Mouse (Mus musculus) adrenal gland, postnatal 10 days (tissue): ENCODE results near the gene Mark3. TPM values are rescaled to one million over a fixed set of nuclear protein-coding genes. Genes with fewer than 3 reads are reported as not detected.
A peak's percentile ranks its signal among the peaks of the same experiment; 100 is the strongest.

Experiments
- DNase-seq: peaks from one replicate; pipeline ENCODE4 v3.0.0; 2021; ENCODE audit warnings: mixed read lengths
- total RNA-seq, 2 experiments: library from RNA; stranded (reverse); gene quantifications; 2 replicates each; pipeline ENCODE4 v1.2.3; 2021

The Mark3 gene
- total RNA-seq, 2 experiments from 2014 or later: 84.9 to 94.1 TPM

GRCm38 (mm10) chr12:111674850-111675486, 100.6 kb downstream of the Mark3 start:
- DNase-seq: no peak

- DNase-seq: no peak
Measured at GRCm38 (mm10) chr12:111675797-111676580, 101.7 kb downstream of the Mark3 start.

DNA sequence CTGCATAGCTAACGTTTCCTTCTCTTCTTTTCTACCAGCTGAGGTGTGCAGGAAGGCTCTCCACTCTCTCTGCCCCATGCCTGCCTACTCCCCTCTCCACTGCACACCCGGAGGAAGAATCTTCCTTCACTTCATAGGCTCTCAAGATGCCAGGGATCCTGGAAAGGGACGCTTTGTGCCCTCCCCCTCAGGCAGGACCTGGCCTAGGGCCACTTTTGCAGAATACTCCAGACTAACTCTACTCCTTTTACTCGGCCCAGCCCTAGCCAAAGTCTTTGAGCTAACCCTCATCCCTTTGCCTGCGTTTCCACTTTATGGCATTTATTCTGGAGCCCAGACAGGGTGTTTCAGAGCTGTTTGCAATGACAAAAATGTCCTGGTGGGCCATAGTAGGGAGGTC, 103.1 kb downstream of the Mark3 start:
- no peak for DNase-seq

GRCm38 (mm10) chr12:111677882-111678669, 103.8 kb downstream of the Mark3 start, which contains the start of gene Trmt61a:
Gene Trmt61a, plus strand, starts transcription at chr12:111678105.
- peak; percentile 92 for DNase-seq

- no peak for DNase-seq
Measured at GRCm38 (mm10) chr12:111678670-111678933, 104.3 kb downstream of the Mark3 start.

DNA sequence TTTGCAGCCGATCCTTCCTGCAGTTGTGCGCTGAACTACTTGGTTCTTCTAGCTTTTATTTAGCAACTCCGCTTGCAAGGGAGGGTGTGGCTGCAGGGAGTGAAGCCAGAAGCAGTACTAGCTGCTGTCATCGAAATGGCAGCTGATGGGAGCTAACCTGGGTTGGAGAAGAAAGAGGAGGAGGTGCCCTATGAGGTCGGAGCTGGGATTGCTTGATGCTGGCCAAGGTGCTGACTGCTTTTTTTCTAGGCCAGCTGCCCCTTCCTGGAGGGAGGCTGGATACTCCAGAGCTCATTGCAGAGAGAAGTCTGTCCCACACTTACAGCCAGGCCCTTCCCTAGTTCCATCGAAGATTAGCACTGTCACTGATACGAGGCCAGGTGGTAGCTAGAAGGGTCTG, 104.7 kb downstream of the Mark3 start:
- no peak for DNase-seq

- no peak for DNase-seq
Measured at GRCm38 (mm10) chr12:111680661-111681060, 106.3 kb downstream of the Mark3 start.

DNA sequence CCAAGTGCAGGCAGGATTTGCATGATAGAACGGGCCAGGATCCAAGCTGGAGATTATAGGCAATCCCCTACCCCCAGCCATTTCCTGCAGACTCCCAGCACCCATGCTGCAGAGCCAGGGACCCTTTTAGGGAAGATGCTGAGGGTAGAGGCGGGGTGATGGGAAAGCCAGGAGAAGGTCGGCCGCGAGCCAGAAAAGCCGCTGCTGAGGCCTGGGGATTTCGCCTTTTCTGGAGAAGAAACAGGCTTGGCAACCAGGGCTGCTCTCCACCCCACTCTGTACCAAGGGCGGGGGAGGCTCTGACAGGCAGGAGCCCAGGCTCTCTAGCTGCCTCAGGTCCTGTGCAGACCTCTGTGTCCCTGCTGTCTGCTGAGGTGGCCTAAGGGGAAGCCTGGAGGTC, 107.0 kb downstream of the Mark3 start:
- peak; percentile 34 for DNase-seq

DNA sequence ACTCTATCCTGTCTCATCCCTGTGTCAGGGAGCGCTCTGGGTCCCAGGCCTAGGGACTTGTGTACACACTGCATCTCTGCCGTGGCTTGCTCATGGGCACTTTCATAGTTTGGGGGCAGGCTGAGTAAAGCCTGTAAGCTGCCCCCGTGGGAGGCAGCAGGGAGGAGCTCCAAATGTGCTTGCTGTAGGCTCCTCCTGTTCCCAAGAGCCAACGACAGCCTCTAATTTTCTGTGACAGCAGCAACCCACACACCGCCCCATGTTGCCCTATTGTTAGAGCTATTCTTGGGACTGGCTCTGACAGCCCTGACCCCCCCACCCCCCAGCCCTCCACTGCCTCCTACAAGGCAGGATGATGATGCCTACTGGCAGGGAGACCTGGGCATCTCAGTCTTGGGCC, 107.7 kb downstream of the Mark3 start:
- DNase-seq: no peak

GRCm38 (mm10) chr12:111682806-111683205, 108.5 kb downstream of the Mark3 start:
- no peak for DNase-seq

DNA sequence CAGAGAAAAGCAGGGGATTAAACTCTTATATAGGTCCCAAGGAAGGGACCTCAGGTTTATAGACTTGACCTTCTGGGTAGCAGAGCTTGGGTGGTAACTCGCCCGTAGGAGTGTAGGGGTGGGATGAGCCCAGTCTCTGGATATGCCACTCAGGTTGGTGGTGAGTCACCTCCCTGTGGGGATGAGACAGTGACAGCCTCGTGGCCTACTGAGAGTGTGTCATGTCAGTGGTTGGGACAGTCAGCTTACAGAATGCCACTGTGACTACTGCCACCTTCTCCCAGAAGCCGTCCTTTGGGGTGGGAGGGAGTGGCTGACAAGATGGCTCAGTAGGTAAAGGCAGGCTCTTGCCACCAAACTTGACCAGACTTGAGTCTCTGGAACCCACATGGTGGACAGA, 112.1 kb downstream of the Mark3 start:
- no peak for DNase-seq

DNA sequence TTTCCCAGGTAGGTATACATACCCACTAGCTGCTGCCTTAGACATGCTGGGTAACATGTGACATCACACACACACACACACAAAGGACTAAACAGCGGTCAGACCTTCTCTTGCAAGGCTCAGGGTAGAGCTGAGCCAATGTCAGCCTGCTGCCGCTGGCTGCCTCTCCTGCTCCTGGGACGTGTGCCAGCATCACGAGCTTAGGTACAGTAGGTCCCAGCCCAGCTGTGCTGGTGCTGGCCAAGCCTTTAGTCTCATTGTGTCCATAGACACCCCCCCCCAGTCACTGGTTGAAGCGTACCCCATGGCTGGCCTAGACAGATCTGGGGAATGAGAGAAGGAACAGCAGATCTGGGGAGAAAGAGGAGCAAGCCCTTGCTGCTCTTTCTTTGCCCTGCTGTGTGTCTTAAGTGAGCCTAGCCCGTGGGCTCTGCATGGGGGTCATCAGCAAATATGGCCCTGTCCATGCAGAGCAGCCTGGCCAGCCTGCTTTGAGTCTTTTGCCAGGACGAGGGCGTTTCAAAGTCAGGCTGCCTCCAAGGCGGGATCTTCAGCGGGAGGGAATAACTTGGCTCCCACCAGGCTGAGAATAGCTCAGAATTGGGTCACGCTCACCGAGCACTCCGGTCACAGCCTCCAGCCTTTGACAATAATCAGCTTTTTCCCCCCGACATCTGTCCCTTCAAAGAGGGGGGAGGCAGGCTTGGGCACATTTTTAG, 113.2 kb downstream of the Mark3 start:
- DNase-seq: peak; percentile 88

DNA sequence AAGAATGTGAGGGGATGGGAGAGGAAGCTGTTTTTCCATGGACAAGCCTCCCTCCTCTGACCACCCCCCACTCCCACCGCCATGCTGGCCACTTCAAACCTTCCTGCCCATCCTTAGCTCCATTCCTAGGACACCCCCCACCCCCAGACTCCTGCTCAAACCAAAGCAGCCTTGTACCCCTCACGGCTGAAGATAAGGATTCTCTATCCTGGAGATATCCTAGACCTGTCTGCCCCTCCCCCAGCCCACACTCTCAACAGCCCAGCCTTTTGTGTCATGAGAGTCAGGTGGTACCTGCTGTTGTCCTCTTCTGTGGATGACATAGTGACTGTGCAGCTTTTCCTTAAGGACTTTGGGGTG, 113.7 kb downstream of the Mark3 start:
- DNase-seq: no peak

- DNase-seq: no peak
Measured at GRCm38 (mm10) chr12:111689426-111689825, 115.1 kb downstream of the Mark3 start.

DNA sequence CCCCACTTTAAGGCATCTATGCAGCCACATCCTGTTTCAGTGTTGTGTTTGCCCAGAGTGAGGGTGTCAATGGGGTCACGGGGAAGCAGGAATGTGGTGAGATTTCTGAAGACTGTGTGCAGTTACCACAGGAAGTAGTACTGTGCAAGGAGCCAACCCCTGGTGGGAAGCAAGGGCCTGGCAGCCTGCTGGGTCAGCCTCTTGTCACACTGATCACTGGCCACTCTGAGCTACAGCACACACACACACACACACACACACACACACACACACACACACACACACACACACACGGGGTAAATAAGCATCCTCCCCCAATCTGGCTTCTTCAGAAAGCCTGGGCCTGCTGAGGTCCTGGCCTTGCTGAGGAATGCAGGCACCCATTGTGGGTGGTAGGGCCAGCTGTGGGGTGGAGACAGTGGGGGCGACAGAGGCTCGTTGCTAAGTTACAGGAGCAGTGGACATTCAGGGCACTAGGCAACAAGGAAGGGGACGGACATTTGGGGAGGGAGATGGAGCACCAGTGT, 117.1 kb downstream of the Mark3 start:
- DNase-seq: no peak

DNA sequence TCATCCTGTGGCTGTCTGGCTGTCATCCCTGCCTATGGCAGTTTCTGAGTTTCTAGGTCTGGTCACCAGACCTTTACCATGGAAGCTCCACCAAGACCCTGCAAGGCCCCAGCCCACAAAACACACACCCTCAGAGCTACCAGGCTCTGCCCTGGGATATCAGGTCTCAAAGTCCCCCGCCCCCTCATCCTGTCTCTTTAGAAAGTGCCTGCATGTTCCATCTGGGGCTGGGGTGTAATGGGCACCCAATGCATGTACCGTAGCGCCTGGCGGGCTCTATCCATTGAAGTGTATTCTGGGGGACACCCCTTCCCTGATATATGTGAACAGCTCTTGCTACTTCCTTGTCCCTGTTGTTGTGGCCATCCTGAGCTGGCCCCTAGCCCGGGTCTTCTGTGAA, 118.6 kb downstream of the Mark3 start:
- no peak for DNase-seq

DNA sequence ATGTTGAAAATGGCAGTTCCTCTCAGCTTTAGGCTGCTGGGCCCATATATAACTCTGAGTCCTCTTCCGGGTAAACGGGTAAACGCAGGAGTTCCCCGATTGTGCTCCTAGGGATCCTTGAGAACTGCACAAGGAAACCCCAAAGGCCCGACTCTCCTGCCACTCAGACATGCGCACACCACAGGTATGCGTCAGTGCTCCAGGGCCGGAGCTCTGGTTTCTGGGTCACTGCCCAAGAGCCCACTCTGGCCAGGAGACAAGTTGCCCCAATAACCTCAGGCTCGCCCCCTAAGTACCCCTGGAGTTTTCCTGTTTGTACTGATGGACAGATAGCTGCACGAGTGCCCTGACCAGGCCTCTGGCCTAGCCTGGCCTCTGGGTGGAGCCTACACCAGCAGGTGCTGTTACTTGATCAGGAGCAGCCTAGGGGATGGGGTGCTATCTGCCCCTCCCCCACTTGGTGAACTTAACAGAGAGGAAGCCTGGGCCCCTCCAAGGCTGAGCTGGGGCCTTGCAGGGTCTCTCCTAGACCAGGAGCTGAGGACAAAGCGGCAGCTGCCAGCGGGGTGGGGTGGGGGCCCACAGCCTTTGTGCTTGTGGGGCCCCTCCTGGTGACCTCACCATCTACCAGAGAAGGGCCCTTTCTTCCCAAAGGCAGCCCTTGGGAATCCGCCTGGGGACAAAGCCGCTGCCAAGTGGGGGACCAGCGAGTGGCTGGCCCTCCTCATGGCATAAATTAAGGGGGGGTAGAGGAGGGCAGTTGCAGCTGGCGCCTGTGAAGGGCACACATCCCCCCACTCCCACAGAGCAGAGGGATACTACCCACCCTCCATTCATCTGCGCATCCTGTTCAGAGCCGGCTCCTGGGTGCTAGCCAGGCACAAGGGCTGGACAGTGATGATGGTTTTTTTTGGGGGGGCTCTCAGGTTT, 119.3 kb downstream of the Mark3 start:
- DNase-seq: peak; percentile 35

DNA sequence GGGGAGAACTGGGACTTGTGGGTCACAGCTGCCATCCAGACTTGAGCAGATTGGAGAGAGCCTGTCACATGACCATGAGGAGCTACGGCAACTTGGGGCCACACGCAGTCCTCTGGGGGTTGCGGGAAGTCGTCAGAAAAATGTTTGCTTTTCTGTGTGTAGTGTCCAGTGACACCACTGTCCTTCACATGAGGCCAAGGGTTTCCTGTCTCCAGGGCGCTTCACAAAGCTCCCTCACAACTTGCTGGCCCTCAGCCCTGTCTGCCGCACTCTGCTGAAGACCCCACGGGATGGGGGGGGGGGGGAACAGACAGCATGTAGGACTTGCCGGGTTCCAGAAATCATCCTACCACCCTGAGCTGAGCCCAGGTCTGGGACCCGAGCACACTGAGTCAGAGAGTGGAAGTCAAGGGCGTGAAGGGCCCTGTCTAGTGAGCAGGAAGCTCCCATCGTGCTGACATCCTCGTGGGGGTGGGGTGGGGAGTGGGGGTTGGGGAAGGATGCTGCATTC, 120.0 kb downstream of the Mark3 start:
- DNase-seq: peak; percentile 41

GRCm38 (mm10) chr12:111694880-111695804, 120.8 kb downstream of the Mark3 start:
- DNase-seq: peak; percentile 44

DNA sequence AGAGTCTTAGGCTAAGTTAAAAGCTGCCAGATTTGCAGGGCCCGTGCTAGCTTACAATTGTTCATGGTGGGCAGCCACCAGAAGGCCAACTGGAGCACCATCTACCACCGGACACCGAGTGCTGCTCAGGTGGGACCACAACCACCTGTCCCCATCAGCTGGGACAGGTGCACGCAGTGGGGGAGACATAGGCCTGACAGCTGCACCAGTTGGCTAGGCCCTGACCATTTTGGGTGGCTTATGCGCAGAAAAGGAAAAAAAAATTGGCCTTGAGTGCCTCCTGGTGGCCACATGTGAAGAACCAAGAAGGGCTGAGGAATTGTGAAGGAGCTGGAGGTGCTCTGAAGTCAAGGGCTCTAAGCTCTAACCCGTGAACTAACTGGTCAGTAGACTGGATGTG, 121.9 kb downstream of the Mark3 start:
- DNase-seq: peak; percentile 79
